Mouse (Mus musculus) layer of hippocampus, postnatal 36 days (tissue): ENCODE data around the gene Rbks. TPM values are rescaled to one million over a fixed set of nuclear protein-coding genes. Genes with fewer than 3 reads are reported as not detected.

ENCODE experiments used
- DNase-seq, 2 experiments: peaks; one replicate each; pipeline ENCODE4 v3.0.0; 2022
- total RNA-seq, 2 experiments: library from RNA; stranded (reverse); gene quantifications; 2 replicates each; pipeline ENCODE4 v1.2.3; 2021

Rbks gene
- 1 to 10 TPM; 3.4 to 4.2 TPM for total RNA-seq

GRCm38 (mm10) chr5:31696971-31697643, at the start of gene Rbks:
Gene Rbks, minus strand, starts transcription at chr5:31697627.
- DNase-seq = no peak

GRCm38 (mm10) chr5:31742521-31743031, 45.1 kb upstream of the Rbks start:
- no peak for DNase-seq

- DNase-seq = no peak
Measured at GRCm38 (mm10) chr5:31741931-31742330, 44.5 kb upstream of the Rbks start.

- DNase-seq = no peak
Measured at GRCm38 (mm10) chr5:31732644-31733338, 35.4 kb upstream of the Rbks start.

- DNase-seq = no peak
Measured at GRCm38 (mm10) chr5:31727456-31727855, 30.0 kb upstream of the Rbks start.

- no peak for DNase-seq
Measured at GRCm38 (mm10) chr5:31725885-31726284, 28.5 kb upstream of the Rbks start.

- DNase-seq = no peak
Measured at GRCm38 (mm10) chr5:31724519-31724918, 27.1 kb upstream of the Rbks start.

GRCm38 (mm10) chr5:31715486-31716150, 18.2 kb upstream of the Rbks start:
- DNase-seq = no peak

- no peak for DNase-seq
Measured at GRCm38 (mm10) chr5:31713841-31714264, 16.4 kb upstream of the Rbks start.

GRCm38 (mm10) chr5:31713280-31713711, 15.9 kb upstream of the Rbks start:
- no peak for DNase-seq

GRCm38 (mm10) chr5:31709389-31709788, 12.0 kb upstream of the Rbks start:
- DNase-seq = no peak

GRCm38 (mm10) chr5:31706826-31707225, 9.4 kb upstream of the Rbks start:
- no peak for DNase-seq

GRCm38 (mm10) chr5:31704971-31705370, 7.5 kb upstream of the Rbks start:
- peak; percentile 67 to 68 for DNase-seq

- DNase-seq = no peak
Measured at GRCm38 (mm10) chr5:31699397-31699796, 2.0 kb upstream of the Rbks start.

GRCm38 (mm10) chr5:31698931-31699330, 1.5 kb upstream of the Rbks start:
- DNase-seq = no peak

GRCm38 (mm10) chr5:31698297-31698726, 885 bp upstream of the Rbks start:
- DNase-seq = peak; percentile 83 to 84

GRCm38 (mm10) chr5:31697644-31698296, 343 bp upstream of the Rbks start, which contains the start of gene Babam2:
Gene Babam2, plus strand, starts transcription at chr5:31697684.
- DNase-seq = peak; percentile 89 to 91

GRCm38 (mm10) chr5:31693191-31693590, 4.2 kb downstream of the Rbks start:
- no peak for DNase-seq

GRCm38 (mm10) chr5:31687972-31688371, 9.5 kb downstream of the Rbks start:
- DNase-seq = no peak

- DNase-seq = no peak
Measured at GRCm38 (mm10) chr5:31686040-31686439, 11.4 kb downstream of the Rbks start.

- DNase-seq = no peak
Measured at GRCm38 (mm10) chr5:31682305-31682704, 15.1 kb downstream of the Rbks start.

GRCm38 (mm10) chr5:31680183-31680582, 17.2 kb downstream of the Rbks start:
- DNase-seq = no peak

GRCm38 (mm10) chr5:31678000-31678399, 19.4 kb downstream of the Rbks start:
- no peak for DNase-seq
